Mouse (Mus musculus) layer of hippocampus, adult 18-20 months (tissue): Measurements from ENCODE around the gene Ppp1r9a. TPM values are rescaled to one million over a fixed set of nuclear protein-coding genes. Genes with fewer than 3 reads are reported as not detected.

Source experiments
- DNase-seq, 2 experiments: peaks; one replicate each; pipeline ENCODE4 v3.0.0; 2022; ENCODE audit warnings: low spot score in 2 of 2
- total RNA-seq, 2 experiments: library from RNA; stranded (reverse); gene quantifications; 2 replicates each; pipeline ENCODE4 v1.2.3; 2021

The Ppp1r9a gene
- total RNA-seq, 2 experiments from 2014 or later, result 161 TPM

DNA sequence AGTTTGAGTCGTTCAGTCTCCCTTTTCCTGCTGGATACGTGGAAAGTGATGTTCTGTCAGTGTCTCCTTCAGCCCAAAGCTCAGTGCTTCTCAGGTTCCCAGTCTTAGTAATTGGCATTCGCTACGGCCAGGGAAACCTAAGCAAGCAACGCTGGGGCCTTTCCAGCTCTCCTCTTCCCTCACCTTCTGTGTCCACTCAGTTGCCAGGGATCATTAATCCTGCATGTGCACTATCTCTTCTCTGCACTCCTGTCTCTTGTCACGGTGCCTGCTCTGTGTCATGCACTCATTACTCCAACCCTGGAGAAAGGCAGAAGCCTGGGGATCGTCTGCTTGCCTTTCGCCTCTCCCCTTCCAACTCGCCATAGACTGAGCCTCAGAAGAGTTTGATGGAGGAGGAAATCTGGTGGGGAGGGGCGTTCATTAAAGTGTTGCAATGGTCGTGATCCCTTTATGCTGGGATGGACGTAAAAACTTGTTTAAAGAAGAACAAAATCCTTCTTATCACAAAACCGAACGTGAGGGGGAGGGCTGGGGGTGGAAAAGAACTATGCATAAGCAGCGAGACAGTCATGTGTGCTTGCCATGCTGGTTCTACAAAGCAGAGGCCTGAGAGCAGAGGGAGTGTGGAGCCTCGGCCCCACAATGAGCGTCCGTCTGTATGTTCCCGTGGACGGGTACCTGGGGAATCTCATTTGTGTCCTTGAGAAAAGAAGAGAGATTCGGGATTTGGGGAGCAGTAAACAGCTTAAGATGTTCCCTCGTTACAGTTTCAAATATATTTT lies 103.0 kb downstream of the Ppp1r9a start:
- no peak for DNase-seq

DNA sequence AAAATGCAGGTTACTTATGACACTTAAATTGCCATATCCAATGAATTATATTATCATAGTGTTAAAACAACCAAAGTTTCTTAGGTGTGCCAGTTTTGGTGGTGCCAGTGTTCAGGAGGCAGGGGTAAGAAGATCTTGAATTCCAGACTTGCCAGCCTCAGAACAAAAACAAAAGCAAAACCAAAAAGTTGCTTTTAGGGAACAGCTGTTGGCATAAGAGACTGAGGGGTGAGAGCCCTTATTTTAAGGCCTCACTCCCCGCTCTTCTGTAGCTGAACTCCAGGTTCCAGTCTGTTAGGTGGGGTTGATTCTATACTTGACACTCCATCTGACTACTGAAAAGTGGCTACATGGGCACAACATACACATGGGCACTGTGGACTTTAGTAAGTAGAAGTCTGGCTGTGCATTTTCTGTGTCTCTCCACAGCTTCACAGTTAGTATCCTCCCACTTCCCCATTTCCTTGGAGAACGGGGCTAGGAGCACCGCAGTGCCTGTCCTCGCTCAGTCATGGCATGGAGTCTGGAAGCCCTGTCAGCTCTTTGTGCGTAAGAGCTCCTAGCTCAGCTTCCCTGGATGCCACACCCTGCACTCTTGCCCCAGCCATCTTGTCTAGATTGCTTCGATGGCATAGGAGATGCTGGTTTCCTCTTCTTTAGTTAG lies 103.7 kb downstream of the Ppp1r9a start:
- DNase-seq, result no peak

GRCm38 (mm10) chr6:5008166-5008565 lies 105.4 kb downstream of the Ppp1r9a start:
- DNase-seq, result no peak

- no peak for DNase-seq
Observed at GRCm38 (mm10) chr6:5008603-5009002, 105.9 kb downstream of the Ppp1r9a start.

DNA sequence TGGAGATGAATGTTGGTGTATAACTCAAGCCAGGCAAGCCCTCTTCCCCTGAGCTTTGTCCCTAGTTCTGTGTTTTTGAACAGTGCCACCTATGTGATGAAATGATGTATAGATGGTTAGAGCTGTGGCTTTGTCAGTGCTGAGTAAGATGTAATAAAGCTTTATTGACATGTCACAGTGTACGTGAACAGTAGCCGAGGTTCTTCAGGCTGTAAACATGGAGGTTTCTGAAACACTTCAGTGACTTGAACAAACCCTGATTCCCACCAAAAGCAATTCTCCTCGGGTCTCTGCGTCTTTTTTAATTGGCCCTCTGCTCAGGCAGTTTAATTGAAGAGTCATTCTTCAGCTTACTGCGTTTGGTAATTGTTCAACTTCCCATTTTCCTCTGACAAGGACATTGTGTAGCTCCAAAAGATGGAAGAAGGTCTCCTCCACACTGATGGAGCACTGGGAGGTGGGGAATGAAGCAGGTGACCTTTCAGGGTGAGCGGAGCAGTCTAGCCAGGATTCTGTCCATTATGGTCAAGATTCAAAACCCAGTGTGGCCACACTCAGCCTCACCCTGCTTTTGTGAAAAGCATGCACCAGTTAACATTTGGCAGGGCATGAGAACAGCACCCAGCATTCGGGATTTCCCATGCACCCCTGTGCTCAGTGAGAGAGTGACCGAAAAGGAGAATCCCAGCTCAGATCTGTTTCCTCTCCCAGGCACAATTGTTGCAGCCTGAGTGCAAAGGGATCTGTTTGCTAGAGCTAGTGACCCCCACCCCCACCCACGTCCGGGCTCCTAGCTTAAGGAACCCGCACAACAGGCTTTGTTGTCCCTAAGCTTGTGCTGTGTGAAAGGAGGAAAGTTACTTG lies 108.1 kb downstream of the Ppp1r9a start:
- no peak for DNase-seq

GRCm38 (mm10) chr6:5012794-5013193 lies 110.1 kb downstream of the Ppp1r9a start:
- DNase-seq, result no peak

- DNase-seq, result no peak
Observed at GRCm38 (mm10) chr6:5014567-5014966, 111.8 kb downstream of the Ppp1r9a start.

DNA sequence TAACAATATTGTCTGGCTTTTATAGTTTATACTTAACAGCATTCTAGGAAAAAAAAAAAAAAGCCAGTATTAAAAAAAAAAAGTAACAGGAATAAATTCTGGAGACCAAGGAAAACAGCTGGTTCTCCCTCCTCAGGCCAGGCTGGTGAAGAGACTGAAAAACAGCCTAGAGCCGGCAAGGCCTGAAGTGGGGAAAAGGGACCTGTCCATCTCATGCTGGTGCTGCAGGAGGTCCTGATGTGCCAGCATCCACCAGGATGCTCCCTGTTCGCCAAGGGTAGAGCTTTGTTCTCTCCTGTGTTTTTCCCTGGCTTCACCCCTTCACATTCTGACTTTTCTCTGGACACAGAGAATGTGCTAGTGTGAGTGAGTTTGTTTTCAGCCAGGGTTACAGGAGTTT lies 112.5 kb downstream of the Ppp1r9a start:
- DNase-seq, result no peak

DNA sequence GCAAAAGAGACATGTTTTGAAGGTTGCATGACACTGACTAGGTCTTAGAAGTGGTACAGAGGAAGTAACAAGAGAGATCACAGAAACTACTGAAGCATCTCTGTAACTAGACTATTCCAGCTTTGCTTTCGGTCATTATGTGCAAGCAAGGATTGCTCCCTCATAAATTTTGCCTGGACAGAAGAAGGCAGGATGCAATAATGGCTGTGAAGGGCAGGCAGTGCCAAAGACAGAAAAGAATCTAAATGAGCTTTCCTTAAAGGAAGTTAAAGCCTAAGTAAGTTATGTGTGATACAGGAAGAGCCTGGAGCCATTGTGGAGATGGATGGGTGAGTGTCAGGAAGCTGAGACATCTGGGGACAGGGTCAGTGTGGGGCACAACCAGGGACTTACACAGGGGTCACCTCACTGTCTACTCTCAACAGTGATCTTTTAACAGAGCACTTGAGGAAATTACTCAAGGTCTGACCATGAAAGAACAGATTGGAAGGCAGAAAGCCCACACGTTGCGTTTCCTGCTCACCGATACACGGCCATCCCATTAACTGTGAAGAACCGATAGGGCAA lies 115.3 kb downstream of the Ppp1r9a start:
- no peak for DNase-seq

GRCm38 (mm10) chr6:5019208-5019607 lies 116.5 kb downstream of the Ppp1r9a start:
- DNase-seq, result no peak

DNA sequence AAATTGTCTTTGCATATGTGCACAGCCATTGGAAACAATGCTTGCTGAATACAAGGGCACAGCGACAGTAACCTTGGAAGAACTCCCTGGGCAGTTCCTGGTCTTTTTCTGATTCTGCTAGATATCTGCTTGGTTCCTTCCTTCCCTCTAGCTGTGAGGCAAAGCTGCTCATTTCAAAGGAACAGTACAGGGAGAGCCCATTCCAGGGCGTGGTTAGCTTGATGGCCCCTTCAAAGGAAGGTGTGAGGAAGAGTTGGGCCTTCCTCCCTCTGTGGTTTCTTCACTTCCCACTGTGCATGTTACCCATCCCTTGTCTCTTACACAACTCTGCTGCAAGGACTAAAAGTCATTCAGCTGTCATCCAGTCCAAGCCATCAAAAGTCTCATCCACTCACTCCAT lies 117.3 kb downstream of the Ppp1r9a start:
- DNase-seq, result no peak

GRCm38 (mm10) chr6:5020510-5020909 lies 117.8 kb downstream of the Ppp1r9a start:
- no peak for DNase-seq

- DNase-seq, result no peak
Observed at GRCm38 (mm10) chr6:5022677-5023076, 120.0 kb downstream of the Ppp1r9a start.

- peak; percentile 30 to 71 for DNase-seq
Observed at GRCm38 (mm10) chr6:5024893-5025292, 122.2 kb downstream of the Ppp1r9a start.

DNA sequence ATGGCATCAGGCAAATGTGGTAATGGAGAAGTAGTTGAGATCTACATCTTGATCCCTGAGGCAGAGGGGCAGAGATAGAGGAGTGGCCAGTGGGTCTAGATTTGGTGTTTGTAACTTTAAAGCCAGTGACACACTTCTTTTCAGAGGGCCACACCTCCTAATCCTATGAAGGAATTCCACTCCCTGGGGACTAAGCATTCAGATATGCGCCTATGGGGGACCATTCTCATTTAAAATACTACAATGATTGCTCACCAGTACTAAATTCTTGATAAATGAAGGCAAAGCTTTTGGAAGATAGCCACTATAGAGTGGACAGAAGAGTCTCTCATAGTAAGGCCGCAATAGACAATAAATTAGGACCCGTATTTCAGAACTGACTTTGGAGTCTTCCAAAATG lies 124.1 kb downstream of the Ppp1r9a start:
- no peak for DNase-seq

DNA sequence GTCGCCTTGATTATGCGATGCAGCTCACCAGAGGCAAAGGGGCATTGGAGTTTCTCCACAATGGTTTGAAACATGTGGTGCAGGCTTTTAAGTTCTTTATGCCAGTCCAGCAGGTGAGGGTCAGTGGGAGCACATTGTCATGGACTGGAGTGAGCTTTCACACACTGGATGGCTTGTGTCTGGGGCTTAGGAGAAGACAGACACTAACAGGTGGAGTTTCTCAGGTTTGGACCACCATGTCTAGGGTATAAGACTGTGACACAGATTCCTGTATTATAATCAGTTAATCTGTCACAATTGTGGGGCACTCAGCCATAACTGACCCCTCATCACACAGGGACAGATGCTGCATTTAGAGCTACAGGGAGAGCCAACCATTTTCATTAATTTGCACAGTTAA lies 124.5 kb downstream of the Ppp1r9a start:
- DNase-seq, result no peak

DNA sequence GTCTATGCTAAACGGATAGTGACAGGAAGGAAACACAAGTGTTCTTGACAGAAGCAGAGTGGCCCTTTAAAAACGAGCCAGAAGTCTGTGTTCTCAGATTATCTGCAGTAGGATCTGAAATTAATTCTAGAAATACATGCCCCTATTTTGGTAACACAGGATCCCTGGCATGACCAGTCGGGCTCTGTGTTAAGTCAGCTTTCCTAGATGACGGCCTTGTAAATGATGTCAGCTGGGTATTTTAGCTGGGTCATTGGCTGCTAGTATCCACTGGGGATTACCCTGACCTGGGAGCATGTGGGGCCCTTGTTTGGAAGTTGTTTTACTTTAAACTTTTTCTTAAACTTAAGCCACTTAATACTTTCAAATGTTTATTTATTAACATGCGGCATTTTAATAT lies 125.1 kb downstream of the Ppp1r9a start:
- DNase-seq, result no peak

DNA sequence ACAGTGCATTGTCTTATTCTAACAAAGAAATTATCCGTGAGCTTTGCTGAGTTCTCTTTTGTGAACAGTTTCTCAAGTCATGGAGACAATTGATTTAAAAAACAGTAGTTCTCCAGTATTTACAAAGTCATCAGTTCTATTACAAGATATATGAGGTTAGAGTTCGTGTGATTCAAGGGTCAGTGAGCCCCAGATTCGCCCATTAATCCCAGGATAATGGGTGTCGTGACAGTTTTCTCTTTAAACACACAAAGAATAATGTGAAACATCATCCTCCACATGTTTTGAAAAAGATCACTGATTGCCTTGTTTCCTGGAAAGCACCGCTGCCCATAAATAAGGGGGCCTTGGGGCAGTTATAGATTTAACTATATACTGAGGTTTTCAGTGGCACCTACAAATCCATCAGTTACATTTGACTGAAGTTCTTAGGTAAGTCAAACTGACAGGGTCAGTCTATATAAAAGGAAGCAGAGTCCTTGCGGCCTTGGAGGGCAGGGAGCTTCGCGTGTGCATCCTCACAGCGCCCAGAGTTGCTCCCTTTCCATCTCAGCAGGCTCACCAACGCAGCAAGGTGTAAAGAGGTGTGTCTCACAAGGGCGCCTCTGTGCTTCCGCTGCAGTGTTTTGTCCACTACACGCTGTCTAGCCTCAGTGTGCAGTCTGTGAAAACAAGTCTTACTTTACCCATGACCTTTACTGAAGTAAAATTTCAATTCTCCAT lies 126.6 kb downstream of the Ppp1r9a start:
- DNase-seq, result no peak

DNA sequence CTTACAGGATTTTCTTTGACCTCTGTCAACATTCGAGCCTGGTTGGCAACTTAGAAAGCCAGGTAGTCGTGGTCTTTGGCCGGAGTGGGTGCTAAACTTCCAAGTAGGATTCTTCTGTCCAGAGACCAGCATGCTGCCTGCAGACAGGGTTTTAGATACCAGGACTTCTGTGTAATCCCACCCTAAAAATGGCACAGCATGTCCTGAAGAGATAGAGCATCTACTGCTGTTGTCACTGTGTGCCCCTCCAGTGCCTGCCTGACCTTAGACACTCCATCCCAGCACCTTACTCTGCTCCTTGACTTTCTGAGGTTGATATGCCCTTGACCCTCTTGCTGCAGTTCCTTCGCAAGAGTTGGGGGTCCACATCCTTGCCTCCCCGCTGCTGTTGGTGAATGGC lies 127.2 kb downstream of the Ppp1r9a start:
- DNase-seq, result no peak

- DNase-seq, result no peak
Observed at GRCm38 (mm10) chr6:5032986-5033633, 130.4 kb downstream of the Ppp1r9a start.
